Mouse (Mus musculus) A20 (cell line): ENCODE results near the gene Adam12.

Experiments used
- DNase-seq: peaks from one replicate; pipeline ENCODE4 v3.0.0-alpha.2; 2011; ENCODE audit warnings: low read depth, low spot score

Adam12 gene

GRCm38 (mm10) chr7:133872701-133873100 is 359.2 kb downstream of the Adam12 start:
- DNase-seq, result no peak

GRCm38 (mm10) chr7:133870265-133870664 is 361.7 kb downstream of the Adam12 start:
- DNase-seq, result no peak

GRCm38 (mm10) chr7:133863684-133864083 is 368.3 kb downstream of the Adam12 start:
- no peak for DNase-seq

GRCm38 (mm10) chr7:133863151-133863550 is 368.8 kb downstream of the Adam12 start:
- no peak for DNase-seq

GRCm38 (mm10) chr7:133862723-133863122 is 369.2 kb downstream of the Adam12 start:
- no peak for DNase-seq

- DNase-seq, result no peak
Measured at GRCm38 (mm10) chr7:133862233-133862632, 369.7 kb downstream of the Adam12 start.

GRCm38 (mm10) chr7:133859548-133859947 is 372.4 kb downstream of the Adam12 start:
- no peak for DNase-seq

GRCm38 (mm10) chr7:133858506-133858905 is 373.4 kb downstream of the Adam12 start:
- no peak for DNase-seq

GRCm38 (mm10) chr7:133856278-133856677 is 375.7 kb downstream of the Adam12 start:
- DNase-seq, result peak; percentile 39

GRCm38 (mm10) chr7:133850735-133851134 is 381.2 kb downstream of the Adam12 start:
- DNase-seq, result no peak

GRCm38 (mm10) chr7:133848180-133848579 is 383.8 kb downstream of the Adam12 start:
- no peak for DNase-seq

- DNase-seq, result no peak
Measured at GRCm38 (mm10) chr7:133847175-133847574, 384.8 kb downstream of the Adam12 start.

GRCm38 (mm10) chr7:133842079-133842478 is 389.9 kb downstream of the Adam12 start:
- DNase-seq, result no peak

GRCm38 (mm10) chr7:133839546-133839945 is 392.4 kb downstream of the Adam12 start:
- no peak for DNase-seq
